9 mouse cellular contexts compared by ENCODE assay signal in the genomic region with DNA sequence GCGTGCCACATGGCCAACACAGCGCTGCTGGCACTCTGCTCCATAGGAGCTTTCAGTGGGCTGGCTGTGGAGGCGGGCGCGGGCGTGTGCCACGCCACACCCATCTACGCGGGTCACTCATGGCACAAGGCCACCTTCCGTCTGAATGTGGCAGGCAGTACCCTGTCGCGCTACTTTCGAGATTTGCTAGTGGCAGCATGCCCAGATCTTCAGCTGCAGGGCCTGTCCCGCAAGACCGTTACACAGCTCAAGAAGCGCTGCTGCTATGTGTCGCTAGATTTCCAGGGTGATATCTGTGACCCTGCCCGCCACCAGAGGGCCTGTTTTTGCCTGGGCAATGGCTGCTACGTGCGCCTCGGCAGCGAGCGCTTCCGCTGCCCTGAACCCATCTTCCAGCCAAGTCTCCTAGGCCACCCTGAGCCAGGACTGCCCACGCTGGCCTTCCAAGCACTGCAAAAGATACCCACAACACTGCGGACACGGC. TPM values are rescaled to one million over a fixed set of nuclear protein-coding genes. Genes with fewer than 3 reads are reported as not detected.
DNase-seq lines count a peak whose midpoint lies in the region; ATAC-seq and TF ChIP-seq lines count a peak whose summit lies in the region.
"Had no signal": no experiment of that assay in that cellular context is flagged by ENCODE, and none has a peak within 500 bp of the region (broad histone marks: within the 10 kb centered on the region; RNA-seq: fewer than 3 reads in every experiment).

No protein-coding gene starts in this region.

- H3K27me3 ChIP-seq in heart, embryonic 11.5 days (ENCODE audit: control insufficient read depth, insufficient read depth, low read length) = peaks cover 31% of the 10 kb centered on the region
- H3K27me3 ChIP-seq in kidney, embryonic 14.5 days (ENCODE audit: control insufficient read depth, insufficient read depth, low read length) = peaks cover 32% of the 10 kb centered on the region
- H3K27me3 ChIP-seq in liver, embryonic 15.5 days = peaks cover 47% of the 10 kb centered on the region
- H3K27me3 ChIP-seq in neural tube, embryonic 11.5 days (ENCODE audit: control insufficient read depth, insufficient read depth, low read length) = peaks cover 13% of the 10 kb centered on the region; the same call in 1 of the 2 replicates
- no peaks in the 10 kb centered on the region for H3K27me3 ChIP-seq in stomach, postnatal 0 days (ENCODE audit: control insufficient read depth, insufficient read depth, low read length)
- H3K27me3 ChIP-seq: Patski had no signal

- H3K4me1 ChIP-seq in heart, embryonic 11.5 days (ENCODE audit: control insufficient read depth, insufficient read depth, low read length) = peaks cover 12% of the 10 kb centered on the region; the same call in 1 of the 2 replicates
- H3K4me1 ChIP-seq in kidney, embryonic 14.5 days (ENCODE audit: control insufficient read depth, insufficient read depth, low read length) = peaks cover 10% of the 10 kb centered on the region
- H3K4me1 ChIP-seq in liver, embryonic 15.5 days (replicated peaks) = peaks cover 33% of the 10 kb centered on the region
- H3K4me1 ChIP-seq in neural tube, embryonic 11.5 days (ENCODE audit: control insufficient read depth, insufficient read depth, low read length) = peaks cover 11% of the 10 kb centered on the region
- H3K4me1 ChIP-seq in stomach, postnatal 0 days (replicated peaks; ENCODE audit: control insufficient read depth, insufficient read depth) = peaks cover 10% of the 10 kb centered on the region; the same call in 1 of the 2 replicates

- peak overlapping the region; percentile 20 for H3K4me3 ChIP-seq in heart, embryonic 11.5 days (ENCODE audit: low read depth, low read length)
- peak overlapping the region; percentile 12; the same call in 1 of the 2 replicates for H3K4me3 ChIP-seq in kidney, embryonic 14.5 days (ENCODE audit: low read length)
- peak overlapping the region; percentile 36 for H3K4me3 ChIP-seq in liver, embryonic 15.5 days (replicated peaks)
- H3K4me3 ChIP-seq in neural tube, embryonic 11.5 days (ENCODE audit: low read depth, low read length) = 0 out of 2 replicates have a peak overlapping the region, but pooled peaks have one; percentile 6
- H3K4me3 ChIP-seq in stomach, postnatal 0 days (ENCODE audit: low read depth, low read length) = peak overlapping the region; percentile 12; the same call in 1 of the 2 replicates

- no peaks in the 10 kb centered on the region for H3K9me3 ChIP-seq in heart, embryonic 11.5 days (replicated peaks; ENCODE audit: control insufficient read depth, low read length)
- no peaks in the 10 kb centered on the region for H3K9me3 ChIP-seq in kidney, embryonic 14.5 days (ENCODE audit: control insufficient read depth, low read length)
- no peaks in the 10 kb centered on the region for H3K9me3 ChIP-seq in liver, embryonic 15.5 days (replicated peaks)
- H3K9me3 ChIP-seq in neural tube, embryonic 11.5 days (ENCODE audit: control insufficient read depth, low read length) = no peaks in the 10 kb centered on the region
- no peaks in the 10 kb centered on the region for H3K9me3 ChIP-seq in stomach, postnatal 0 days (ENCODE audit: control insufficient read depth, low read length)

- H3K9ac ChIP-seq in heart, embryonic 11.5 days (ENCODE audit: low read depth, low read length) = no peak overlapping the region
- H3K9ac ChIP-seq in kidney, embryonic 14.5 days (ENCODE audit: low read depth, low read length) = no peak overlapping the region
- no peak overlapping the region for H3K9ac ChIP-seq in liver, embryonic 15.5 days
- H3K9ac ChIP-seq in neural tube, embryonic 11.5 days (ENCODE audit: low read length) = no peak overlapping the region; the same call in 1 of the 2 replicates
- 0 out of 2 replicates have a peak overlapping the region, but pooled peaks have one; percentile 23 for H3K9ac ChIP-seq in stomach, postnatal 0 days (ENCODE audit: low read length)

- peak; percentile 45 for DNase-seq in 416B (ENCODE audit: low read depth)
- peak; percentile 26 to 51 for DNase-seq in adrenal gland, postnatal 4 days (ENCODE audit: low spot score in 2 of 2)
- DNase-seq in neural tube, embryonic 11.5 days (ENCODE audit: low spot score) = peak; percentile 70
- peak; percentile 73 for DNase-seq in stomach, postnatal 0 days (ENCODE audit: low spot score)

- H3K4me2 ChIP-seq in heart, embryonic 11.5 days = peak overlapping the region; percentile 60
- H3K4me2 ChIP-seq in kidney, embryonic 14.5 days (replicated peaks; ENCODE audit: low read depth, low read length) = peak overlapping the region; percentile 27
- peak overlapping the region; percentile 62 for H3K4me2 ChIP-seq in liver, embryonic 15.5 days
- H3K4me2 ChIP-seq in neural tube, embryonic 11.5 days (ENCODE audit: low read depth) = peak overlapping the region; percentile 14; the same call in 1 of the 2 replicates
- peak overlapping the region; percentile 47 for H3K4me2 ChIP-seq in stomach, postnatal 0 days (replicated peaks; ENCODE audit: low read depth)

- WGBS in heart, embryonic 11.5 days (ENCODE audit: insufficient replicate concordance) = 19% methylated on average over 27 of the region's 27 CpGs
- 32% methylated on average over 27 of the region's 27 CpGs for WGBS in kidney, embryonic 14.5 days
- 21% methylated on average over 27 of the region's 27 CpGs for WGBS in liver, embryonic 15.5 days (ENCODE audit: insufficient replicate concordance)
- 25% methylated on average over 27 of the region's 27 CpGs for WGBS in neural tube, embryonic 11.5 days
- WGBS in stomach, postnatal 0 days = 27% methylated on average over 27 of the region's 27 CpGs

- no peak for TF ChIP-seq EP300 in stomach, postnatal 0 days (optimal IDR thresholded peaks at IDR 0.05)

- peak; percentile 70 for TF ChIP-seq CTCF in stomach, postnatal 0 days (IDR thresholded peaks at IDR 0.05; ENCODE audit: low read depth)

- no peaks in the 10 kb centered on the region for H3K36me3 ChIP-seq in heart, embryonic 11.5 days (ENCODE audit: control insufficient read depth, insufficient read depth, low read length)
- no peaks in the 10 kb centered on the region for H3K36me3 ChIP-seq in kidney, embryonic 14.5 days (ENCODE audit: control insufficient read depth, insufficient read depth, low read length)
- H3K36me3 ChIP-seq in liver, embryonic 15.5 days (replicated peaks) = no peaks in the 10 kb centered on the region
- no peaks in the 10 kb centered on the region for H3K36me3 ChIP-seq in neural tube, embryonic 11.5 days (ENCODE audit: control insufficient read depth, insufficient read depth, low read length)
- H3K36me3 ChIP-seq in stomach, postnatal 0 days (ENCODE audit: control insufficient read depth, insufficient read depth, low read length) = no peaks in the 10 kb centered on the region

- no peak overlapping the region for H3K27ac ChIP-seq in heart, embryonic 11.5 days (ENCODE audit: low read depth, low read length)
- no peak overlapping the region for H3K27ac ChIP-seq in kidney, embryonic 14.5 days (ENCODE audit: low read depth, low read length)
- no peak overlapping the region for H3K27ac ChIP-seq in liver, embryonic 15.5 days (replicated peaks)
- H3K27ac ChIP-seq in neural tube, embryonic 11.5 days (ENCODE audit: low read depth, low read length) = no peak overlapping the region
- H3K27ac ChIP-seq in stomach, postnatal 0 days (replicated peaks) = no peak overlapping the region

- peak; percentile 36; the same call in 1 of the 2 replicates for ATAC-seq in erythroblast, adult 5-6 weeks (replicated peaks; ENCODE audit: low FRiP score, poor library complexity, severe bottlenecking)
- 0 out of 2 replicates have a peak, but pooled peaks have one; percentile 24 for ATAC-seq in heart, embryonic 11.5 days (replicated peaks; ENCODE audit: insufficient number of reproducible peaks, low FRiP score, low TSS enrichment)
- ATAC-seq in kidney, embryonic 14.5 days (ENCODE audit: low FRiP score, low TSS enrichment) = peak; percentile 16; the same call in 1 of the 2 replicates
- ATAC-seq in liver, embryonic 15.5 days (ENCODE audit: insufficient read depth) = peak; percentile 42
- ATAC-seq in neural tube, embryonic 11.5 days (ENCODE audit: insufficient read depth, low FRiP score, low TSS enrichment) = no peak; the same call in 1 of the 2 replicates
- ATAC-seq in stomach, postnatal 0 days (ENCODE audit: low FRiP score, low TSS enrichment) = peak; percentile 54
- ATAC-seq: Patski had no signal

RNA-seq across cellular contexts. Expression of gene Actl10, which starts 0.9 kb away (rescaled TPM):
- under 1 TPM in 1 of 2 experiments, not detected in 1; 0.25 TPM for total RNA-seq in adrenal gland, postnatal 4 days (2021)
- not detected in 2 replicates for total RNA-seq in erythroblast, adult 5-6 weeks (2015; ENCODE audit: low replicate concordance)
- not detected in 2 replicates for total RNA-seq in erythroblast, adult 5-6 weeks (2017; ENCODE audit: low replicate concordance)
- not detected in 2 replicates for polyA plus RNA-seq in heart, embryonic 11.5 days (2014; fragmentation: Nextera tagmentation; extraction: Ambion mirVana)
- not detected in 2 replicates for polyA plus RNA-seq in kidney, embryonic 14.5 days (2014; fragmentation: Nextera tagmentation; extraction: Ambion mirVana)
- polyA plus RNA-seq in liver, embryonic 15.5 days (2015; fragmentation: Nextera tagmentation; extraction: Ambion mirVana) = 0.07 TPM in 1 of 2 replicates, not detected in the other
- 0.20 and 0.42 TPM in 2 replicates for polyA plus RNA-seq in neural tube, embryonic 11.5 days (2014; fragmentation: Nextera tagmentation; extraction: Ambion mirVana)
- polyA plus RNA-seq in stomach, postnatal 0 days (2015; fragmentation: Nextera tagmentation; extraction: Ambion mirVana) = not detected in 2 replicates
- polyA plus RNA-seq: Patski had no signal

RNA-seq across cellular contexts. Expression of gene 1700003F12Rik, which starts 5.6 kb away (rescaled TPM):
- 1 to 10 TPM in 1 of 2 experiments, under 1 TPM in 1; 0.76 to 1.4 TPM for total RNA-seq in adrenal gland, postnatal 4 days (2021)
- total RNA-seq in erythroblast, adult 5-6 weeks (2015; ENCODE audit: low replicate concordance) = not detected in 2 replicates
- not detected in 2 replicates for total RNA-seq in erythroblast, adult 5-6 weeks (2017; ENCODE audit: low replicate concordance)
- polyA plus RNA-seq in heart, embryonic 11.5 days (2014; fragmentation: Nextera tagmentation; extraction: Ambion mirVana) = 0.89 and 1.4 TPM in 2 replicates
- polyA plus RNA-seq in kidney, embryonic 14.5 days (2014; fragmentation: Nextera tagmentation; extraction: Ambion mirVana) = 0.54 and 0.89 TPM in 2 replicates
- polyA plus RNA-seq in liver, embryonic 15.5 days (2015; fragmentation: Nextera tagmentation; extraction: Ambion mirVana) = 1.0 and 1.9 TPM in 2 replicates
- 1.5 and 2.6 TPM in 2 replicates for polyA plus RNA-seq in neural tube, embryonic 11.5 days (2014; fragmentation: Nextera tagmentation; extraction: Ambion mirVana)
- 0.87 and 0.89 TPM in 2 replicates for polyA plus RNA-seq in stomach, postnatal 0 days (2015; fragmentation: Nextera tagmentation; extraction: Ambion mirVana)

RNA-seq across cellular contexts. Expression of gene Necab3, which starts 6.2 kb away (rescaled TPM):
- total RNA-seq in adrenal gland, postnatal 4 days (2021) = 1 to 10 TPM; 5.1 to 5.9 TPM
- 0.63 TPM in 1 of 2 replicates, not detected in the other for total RNA-seq in erythroblast, adult 5-6 weeks (2015; ENCODE audit: low replicate concordance)
- total RNA-seq in erythroblast, adult 5-6 weeks (2017; ENCODE audit: low replicate concordance) = 11.6 TPM in 1 of 2 replicates, not detected in the other
- polyA plus RNA-seq in heart, embryonic 11.5 days (2014; fragmentation: Nextera tagmentation; extraction: Ambion mirVana) = 1.2 and 1.4 TPM in 2 replicates
- 2.4 and 2.5 TPM in 2 replicates for polyA plus RNA-seq in kidney, embryonic 14.5 days (2014; fragmentation: Nextera tagmentation; extraction: Ambion mirVana)
- polyA plus RNA-seq in liver, embryonic 15.5 days (2015; fragmentation: Nextera tagmentation; extraction: Ambion mirVana) = 0.40 and 0.71 TPM in 2 replicates
- 9.2 and 10.4 TPM in 2 replicates for polyA plus RNA-seq in neural tube, embryonic 11.5 days (2014; fragmentation: Nextera tagmentation; extraction: Ambion mirVana)
- polyA plus RNA-seq in stomach, postnatal 0 days (2015; fragmentation: Nextera tagmentation; extraction: Ambion mirVana) = 0.50 and 0.70 TPM in 2 replicates

RNA-seq across cellular contexts. Expression of gene E2f1, which starts 17.2 kb away (rescaled TPM):
- total RNA-seq in adrenal gland, postnatal 4 days (2021) = 10 to 100 TPM; 20.5 to 23.3 TPM
- 6.7 and 11.1 TPM in 2 replicates for total RNA-seq in erythroblast, adult 5-6 weeks (2015; ENCODE audit: low replicate concordance)
- 5.5 and 7.0 TPM in 2 replicates for total RNA-seq in erythroblast, adult 5-6 weeks (2017; ENCODE audit: low replicate concordance)
- 6.5 and 7.8 TPM in 2 replicates for polyA plus RNA-seq in heart, embryonic 11.5 days (2014; fragmentation: Nextera tagmentation; extraction: Ambion mirVana)
- polyA plus RNA-seq in kidney, embryonic 14.5 days (2014; fragmentation: Nextera tagmentation; extraction: Ambion mirVana) = 10.0 and 11.3 TPM in 2 replicates
- polyA plus RNA-seq in liver, embryonic 15.5 days (2015; fragmentation: Nextera tagmentation; extraction: Ambion mirVana) = 19.2 and 23.9 TPM in 2 replicates
- 13.1 and 13.9 TPM in 2 replicates for polyA plus RNA-seq in neural tube, embryonic 11.5 days (2014; fragmentation: Nextera tagmentation; extraction: Ambion mirVana)
- 5.7 and 6.1 TPM in 2 replicates for polyA plus RNA-seq in stomach, postnatal 0 days (2015; fragmentation: Nextera tagmentation; extraction: Ambion mirVana)

RNA-seq across cellular contexts. Expression of gene Pxmp4, which starts 51.0 kb away (rescaled TPM):
- total RNA-seq in adrenal gland, postnatal 4 days (2021) = 10 to 100 TPM; 29.8 to 34.2 TPM
- 9.0 and 9.6 TPM in 2 replicates for total RNA-seq in erythroblast, adult 5-6 weeks (2015; ENCODE audit: low replicate concordance)
- total RNA-seq in erythroblast, adult 5-6 weeks (2017; ENCODE audit: low replicate concordance) = 7.5 and 11.2 TPM in 2 replicates
- 21.4 and 23.5 TPM in 2 replicates for polyA plus RNA-seq in heart, embryonic 11.5 days (2014; fragmentation: Nextera tagmentation; extraction: Ambion mirVana)
- 20.4 and 25.9 TPM in 2 replicates for polyA plus RNA-seq in kidney, embryonic 14.5 days (2014; fragmentation: Nextera tagmentation; extraction: Ambion mirVana)
- polyA plus RNA-seq in liver, embryonic 15.5 days (2015; fragmentation: Nextera tagmentation; extraction: Ambion mirVana) = 34.6 and 43.9 TPM in 2 replicates
- 14.5 and 15.1 TPM in 2 replicates for polyA plus RNA-seq in neural tube, embryonic 11.5 days (2014; fragmentation: Nextera tagmentation; extraction: Ambion mirVana)
- 49.7 and 52.8 TPM in 2 replicates for polyA plus RNA-seq in stomach, postnatal 0 days (2015; fragmentation: Nextera tagmentation; extraction: Ambion mirVana)
